Mouse (Mus musculus) leukemia stem cell, adult 10-12 weeks (primary cell): ENCODE data around the gene Atp2b4. TPM values are rescaled to one million over a fixed set of nuclear protein-coding genes. Genes with fewer than 3 reads are reported as not detected.

ENCODE experiments used
- polyA plus RNA-seq: library from polyadenylated mRNA; stranded (reverse); fragments of >175 nt; gene quantifications from 2 replicates; pipeline ENCODE4 v1.2.3, GENCODE M21; 2012; ENCODE audit warnings: low replicate concordance

The Atp2b4 gene
- polyA plus RNA-seq = 80.0 and 112 TPM in 2 replicates

GRCm38 (mm10) chr1:133800948-133801393, at the start of gene Atp2b4:
TSS of gene Atp2b4 (minus strand) at chr1:133801041.

DNA sequence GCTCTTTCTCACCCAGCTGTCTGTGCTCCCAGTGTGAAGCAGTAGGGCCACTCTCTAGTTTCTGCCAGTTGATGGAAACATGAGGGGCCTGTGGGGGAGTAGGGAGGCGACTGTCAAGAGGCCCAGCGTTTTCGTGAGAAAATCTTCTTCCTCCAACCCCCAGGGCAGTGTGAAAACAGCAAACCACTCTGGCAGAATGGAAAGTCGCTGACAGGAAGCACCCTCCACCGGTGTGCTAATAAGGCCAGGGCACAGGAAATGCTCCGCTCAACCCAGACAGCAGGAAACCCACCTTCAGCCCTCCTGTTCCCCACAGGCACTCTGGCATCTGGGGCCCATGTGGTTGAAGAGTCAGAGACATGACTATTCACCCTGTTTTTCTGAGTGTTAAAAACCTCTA, 110.9 kb downstream of the Atp2b4 start, which contains the start of gene Lax1:
Lax1 (minus strand) TSS at position 212 of the 400 bp plus-strand sequence.

DNA sequence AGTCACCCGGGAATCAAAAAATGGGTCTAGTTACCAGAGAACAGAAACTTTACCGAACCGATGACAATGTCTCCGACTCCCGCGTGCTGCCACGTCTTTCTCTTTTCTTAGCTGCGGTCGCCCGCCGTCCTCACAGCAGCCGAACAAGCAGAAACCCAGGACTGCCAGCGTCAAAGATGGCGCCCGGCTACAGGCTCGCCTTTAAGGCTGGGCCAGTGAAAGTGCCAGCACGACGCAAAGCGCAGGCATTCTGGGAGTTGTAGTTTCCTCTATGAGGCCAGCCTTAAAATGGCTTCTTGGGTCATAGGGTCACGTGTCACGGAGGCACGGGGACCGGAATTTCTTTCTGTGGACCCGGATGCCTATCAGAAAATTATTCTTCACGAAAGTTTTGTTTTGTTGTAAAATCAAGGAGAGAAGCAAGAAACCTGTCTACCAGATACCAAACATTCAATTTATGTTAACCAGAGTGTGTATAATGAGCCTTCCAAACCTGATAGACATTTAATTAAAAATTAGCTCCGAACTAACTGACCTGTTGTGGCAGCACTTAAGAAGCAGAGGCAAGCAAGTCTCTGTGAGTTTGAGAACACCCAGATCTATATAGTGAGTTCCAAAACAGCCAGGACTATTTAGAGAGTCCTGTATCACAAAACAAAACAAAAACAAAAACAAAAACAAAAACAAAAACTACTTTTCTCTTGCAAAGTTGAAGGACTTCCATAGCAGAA, 139.5 kb downstream of the Atp2b4 start, which contains the start of gene Gm38394:
Gm38394 (minus strand) TSS at position 116 of the 731 bp plus-strand sequence.

DNA sequence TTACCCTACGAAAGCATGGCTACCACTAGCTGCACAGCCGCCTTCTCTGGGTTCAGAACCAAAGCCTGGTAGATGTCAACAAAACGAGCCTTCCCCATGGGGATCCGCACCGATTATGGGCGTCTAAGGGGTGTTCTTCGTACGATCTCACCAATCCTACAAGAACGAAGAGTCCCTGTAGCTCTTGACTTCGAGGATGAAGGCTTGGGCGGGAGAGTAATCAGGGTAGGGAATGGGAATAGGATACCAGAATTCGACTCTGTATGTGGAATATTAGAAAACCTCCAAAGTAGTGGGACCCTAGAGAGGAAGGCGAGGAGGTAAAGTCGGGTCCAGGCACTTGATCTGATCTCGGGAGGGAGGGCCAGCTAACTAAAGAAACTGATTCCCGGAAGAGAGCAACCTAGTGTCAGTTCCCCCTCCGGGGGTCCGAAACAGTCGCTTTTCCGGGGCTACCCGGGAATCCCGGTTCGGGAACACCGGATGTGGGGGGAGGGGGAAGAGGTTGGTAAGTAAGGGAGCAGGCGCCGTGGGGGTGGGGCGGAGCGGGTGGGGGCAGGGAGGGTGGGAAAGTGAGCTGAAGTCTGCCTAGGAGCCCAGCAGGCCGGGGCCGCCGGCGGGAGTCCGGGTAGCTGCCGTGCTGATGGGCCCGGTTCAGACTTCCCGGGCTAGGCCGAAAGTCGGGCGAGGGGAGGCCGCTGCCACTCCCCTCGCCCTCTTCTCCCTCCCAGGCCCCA, 140.2 kb downstream of the Atp2b4 start, which contains the start of gene Zbed6:
Zbed6 (minus strand) TSS at position 420 of the 737 bp plus-strand sequence.

Other genes with a start within 250 kb of the Atp2b4 start
- 5.4 and 8.4 TPM in 2 replicates for gene Snrpe, start 190.8 kb downstream of the Atp2b4 start, polyA plus RNA-seq
- gene Zbed6, start 140.2 kb downstream of the Atp2b4 start, polyA plus RNA-seq = not detected in 2 replicates
- 6.0 and 7.0 TPM in 2 replicates for gene Gm38394, start 139.7 kb downstream of the Atp2b4 start, polyA plus RNA-seq
- gene Lax1, start 110.9 kb downstream of the Atp2b4 start, polyA plus RNA-seq = 1.6 and 3.2 TPM in 2 replicates
- 0.74 TPM in 1 of 2 replicates, not detected in the other for gene Optc, start 107.0 kb upstream of the Atp2b4 start, polyA plus RNA-seq
- 0.24 TPM in 1 of 2 replicates, not detected in the other for gene Prelp, start 120.4 kb upstream of the Atp2b4 start, polyA plus RNA-seq
- not detected in 2 replicates for gene Fmod, start 236.2 kb upstream of the Atp2b4 start, polyA plus RNA-seq